Mouse (Mus musculus) regulatory T cell (primary cell): Measurements from ENCODE around the gene Olfr193.
"Not testable (repeated sequence)": the region's sequence is repeated elsewhere in the genome, so short reads cannot be mapped to it uniquely, and the experiment has no call there.

Source experiments
- in situ Hi-C: fragments of 300-600 bp; cut with MboI, MseI; formaldehyde crosslinking; loops from one replicate; pipeline ENCODE4 v1.15.1; 2025; ENCODE audit warnings: high pct_unique_total_duplicates

Olfr193 gene

GRCm38 (mm10) chr16:59111781-59112180 lies at the start of gene Olfr193:
Olfr193 (minus strand) TSS chr16:59111881.
- in situ Hi-C loops: no loop called here

- in situ Hi-C loops: no loop called here
These were observed 40.3 kb upstream of the Olfr193 start for GRCm38 (mm10) chr16:59151996-59152395.

- in situ Hi-C loops: no loop called here
These were observed 35.1 kb upstream of the Olfr193 start, which contains the start of gene Olfr195 for GRCm38 (mm10) chr16:59146746-59147145. Olfr195 (plus strand) TSS chr16:59147046.

- in situ Hi-C loops: no loop called here
These were observed 29.4 kb upstream of the Olfr193 start for GRCm38 (mm10) chr16:59141105-59141504.

- in situ Hi-C loops: no loop called here
These were observed 19.1 kb upstream of the Olfr193 start for GRCm38 (mm10) chr16:59130740-59131139.

- in situ Hi-C loops: no loop called here
These were observed 9.3 kb upstream of the Olfr193 start, which contains the start of gene Olfr194 for GRCm38 (mm10) chr16:59120969-59121368. Olfr194 (minus strand) TSS chr16:59121069.

- in situ Hi-C loops: not testable (repeated sequence)
These were observed 3.2 kb downstream of the Olfr193 start for GRCm38 (mm10) chr16:59108522-59108921.

- in situ Hi-C loops: no loop called here
These were observed 6.4 kb downstream of the Olfr193 start for GRCm38 (mm10) chr16:59105312-59105711.

GRCm38 (mm10) chr16:59089722-59090121 lies 22.0 kb downstream of the Olfr193 start, which contains the start of gene Olfr191:
Olfr191 (minus strand) TSS chr16:59089822.
- in situ Hi-C loops: not testable (repeated sequence)

GRCm38 (mm10) chr16:59081113-59081512 lies 30.6 kb downstream of the Olfr193 start:
- in situ Hi-C loops: not testable (repeated sequence)

GRCm38 (mm10) chr16:59077905-59078304 lies 33.8 kb downstream of the Olfr193 start, which contains the start of gene Olfr190:
Olfr190 (minus strand) TSS chr16:59078005.
- in situ Hi-C loops: no loop called here

GRCm38 (mm10) chr16:59073520-59073919 lies 38.2 kb downstream of the Olfr193 start:
- in situ Hi-C loops: no loop called here

GRCm38 (mm10) chr16:59071755-59072154 lies 39.9 kb downstream of the Olfr193 start:
- in situ Hi-C loops: no loop called here

- in situ Hi-C loops: not testable (repeated sequence)
These were observed 49.3 kb downstream of the Olfr193 start for GRCm38 (mm10) chr16:59062411-59062810.
